In genomic region chr13:21779767-21780731, GRCm38 (mm10) we compare ENCODE assay signal across 8 mouse cellular contexts. TPM values are rescaled to one million over a fixed set of nuclear protein-coding genes. Genes with fewer than 3 reads are reported as not detected.
DNase-seq lines count a peak whose midpoint lies in the region; ATAC-seq lines count a peak whose summit lies in the region.

TSS of gene Hist1h1b (minus strand) at chr13:21780625.

- peak within 1 kb of the TSS; percentile 54 for H3K4me3 ChIP-seq in hindbrain, embryonic 13.5 days
- H3K4me3 ChIP-seq in midbrain, embryonic 10.5 days, result peak within 1 kb of the TSS; percentile 76

- DNase-seq in ZHBTc4 (ENCODE audit: low read depth, low spot score), result peak; percentile 82
- DNase-seq in cerebellum, postnatal 14 days, result peak; percentile 55 to 57
- peak; percentile 12 to 28 for DNase-seq in frontal cortex, postnatal 14 days (ENCODE audit: low spot score in 2 of 2)
- DNase-seq in left cerebral cortex, postnatal 36 days (ENCODE audit: low spot score in 2 of 2), result peak; percentile 66 to 70
- DNase-seq in midbrain, embryonic 10.5 days (ENCODE audit: low spot score), result peak; percentile 82
- DNase-seq in right cerebral cortex, postnatal 4 days, result peak; percentile 12
- peak; percentile 51 to 63 for DNase-seq in urinary bladder, postnatal 4 days (ENCODE audit: low spot score in 2 of 2)

- no peaks in the 10 kb centered on the region for H3K36me3 ChIP-seq in hindbrain, embryonic 13.5 days
- H3K36me3 ChIP-seq in midbrain, embryonic 10.5 days, result no peaks in the 10 kb centered on the region

- H3K4me1 ChIP-seq in hindbrain, embryonic 13.5 days (replicated peaks), result peaks cover 28% of the 10 kb centered on the region
- peaks cover 46% of the 10 kb centered on the region for H3K4me1 ChIP-seq in midbrain, embryonic 10.5 days

- peak within 1 kb of the TSS; percentile 76 for H3K9ac ChIP-seq in hindbrain, embryonic 13.5 days

- 0 out of 2 replicates have a peak, but pooled peaks cover 3% of the 10 kb centered on the region for H3K27me3 ChIP-seq in hindbrain, embryonic 13.5 days
- H3K27me3 ChIP-seq in midbrain, embryonic 10.5 days (ENCODE audit: low read depth, poor library complexity, severe bottlenecking), result no peaks in the 10 kb centered on the region

- H3K27ac ChIP-seq in hindbrain, embryonic 13.5 days, result peak within 1 kb of the TSS; percentile 72
- peak within 1 kb of the TSS; percentile 97 for H3K27ac ChIP-seq in midbrain, embryonic 10.5 days (replicated peaks)

- intact Hi-C loops in left cerebral cortex, postnatal 36 days (cut with DNase I), result no loop called here

- peak within 1 kb of the TSS; percentile 90 for H3K4me2 ChIP-seq in hindbrain, embryonic 13.5 days

- peak; percentile 7; the same call in 1 of the 2 replicates for ATAC-seq in hindbrain, embryonic 13.5 days (ENCODE audit: low FRiP score)

- under 1% methylated on average over 44 of the region's 44 CpGs for WGBS in hindbrain, embryonic 13.5 days
- WGBS in midbrain, embryonic 10.5 days, result under 1% methylated on average over 44 of the region's 44 CpGs

- H3K9me3 ChIP-seq in hindbrain, embryonic 13.5 days, result no peaks in the 10 kb centered on the region
- no peaks in the 10 kb centered on the region for H3K9me3 ChIP-seq in midbrain, embryonic 10.5 days (replicated peaks)

RNA-seq across cellular contexts. Expression of gene Hist1h1b, which starts in this region (rescaled TPM):
- 5.5 and 7.8 TPM in 2 replicates for polyA plus RNA-seq in hindbrain, embryonic 13.5 days (2015; fragmentation: Nextera tagmentation; extraction: Ambion mirVana)
- total RNA-seq in left cerebral cortex, postnatal 36 days (2021), result 10 to 100 TPM in 1 of 2 experiments, 1 to 10 TPM in 1; 8.2 to 10.1 TPM
- polyA plus RNA-seq in midbrain, embryonic 10.5 days (2016; fragmentation: Nextera tagmentation; extraction: Ambion mirVana), result 31.5 and 37.7 TPM in 2 replicates

Comparison
In these comparisons a context has a peak if more than half of its experiments do, and no peak if none do; other contexts are left out.
1. Peak in every context shown above with its lines: DNase-seq, ATAC-seq, H3K4me3 ChIP-seq and H3K27ac ChIP-seq.
2. DNase-seq: peak in every context shown above with its lines; median percentile 82 in ZHBTc4; 82 in midbrain, embryonic 10.5 days; 68 in left cerebral cortex, postnatal 36 days; 57 in urinary bladder, postnatal 4 days; 56 in cerebellum, postnatal 14 days; 20 in frontal cortex, postnatal 14 days; 12 in right cerebral cortex, postnatal 4 days.